Mouse (Mus musculus): ENCODE data around the gene Piezo1.
"Not testable (repeated sequence)": the region's sequence is repeated elsewhere in the genome, so short reads cannot be mapped to it uniquely, and the experiment has no call there.

The Piezo1 gene

GRCm38 (mm10) chr8:122551265-122552051, at the start of gene Piezo1:
Gene Piezo1, minus strand, starts transcription at chr8:122551329.
- DNase-seq, result peak; percentile 61 to 68

GRCm38 (mm10) chr8:122600666-122601065, 49.5 kb upstream of the Piezo1 start:
- no peak for DNase-seq

- DNase-seq, result no peak
These were observed 44.9 kb upstream of the Piezo1 start for GRCm38 (mm10) chr8:122596031-122596430.

- peak in 1 of 2 experiments; percentile 40 for DNase-seq
These were observed 42.8 kb upstream of the Piezo1 start for GRCm38 (mm10) chr8:122593783-122594507.

- no peak for DNase-seq
These were observed 42.1 kb upstream of the Piezo1 start for GRCm38 (mm10) chr8:122593240-122593639.

GRCm38 (mm10) chr8:122586749-122587148, 35.6 kb upstream of the Piezo1 start:
- no peak for DNase-seq

GRCm38 (mm10) chr8:122586171-122586570, 35.0 kb upstream of the Piezo1 start:
- DNase-seq, result no peak

- no peak for DNase-seq
These were observed 34.3 kb upstream of the Piezo1 start for GRCm38 (mm10) chr8:122585411-122585891.

- DNase-seq, result no peak
These were observed 33.9 kb upstream of the Piezo1 start for GRCm38 (mm10) chr8:122584981-122585380.

- no peak for DNase-seq
These were observed 29.8 kb upstream of the Piezo1 start for GRCm38 (mm10) chr8:122580926-122581325.

- DNase-seq, result no peak
These were observed 28.1 kb upstream of the Piezo1 start for GRCm38 (mm10) chr8:122579196-122579595.

- DNase-seq, result no peak
These were observed 26.0 kb upstream of the Piezo1 start for GRCm38 (mm10) chr8:122577116-122577515.

- peak; percentile 94 to 95 for DNase-seq
These were observed 25.5 kb upstream of the Piezo1 start, which contains the start of gene Aprt for GRCm38 (mm10) chr8:122576648-122577022. Gene Aprt, minus strand, starts transcription at chr8:122576909.

- peak in 1 of 2 experiments; percentile 33 for DNase-seq
These were observed 24.9 kb upstream of the Piezo1 start for GRCm38 (mm10) chr8:122575735-122576647.

GRCm38 (mm10) chr8:122575286-122575685, 24.2 kb upstream of the Piezo1 start:
- DNase-seq, result no peak

- DNase-seq, result no peak
These were observed 23.6 kb upstream of the Piezo1 start for GRCm38 (mm10) chr8:122574667-122575251.

GRCm38 (mm10) chr8:122574264-122574663, 23.1 kb upstream of the Piezo1 start:
- DNase-seq, result no peak

GRCm38 (mm10) chr8:122573577-122573976, 22.4 kb upstream of the Piezo1 start:
- DNase-seq, result no peak

- not testable (repeated sequence) for DNase-seq
These were observed 22.0 kb upstream of the Piezo1 start for GRCm38 (mm10) chr8:122573176-122573575.

- no peak for DNase-seq
These were observed 21.6 kb upstream of the Piezo1 start for GRCm38 (mm10) chr8:122572751-122573150.

GRCm38 (mm10) chr8:122571750-122572267, 20.7 kb upstream of the Piezo1 start:
- no peak for DNase-seq

- DNase-seq, result peak; percentile 64 to 75
These were observed 20.0 kb upstream of the Piezo1 start for GRCm38 (mm10) chr8:122571153-122571552.
